Mouse (Mus musculus): ENCODE results near the gene Fbxo9. TPM values are rescaled to one million over a fixed set of nuclear protein-coding genes. Genes with fewer than 3 reads are reported as not detected.

Fbxo9 gene
- 51.9 TPM for polyA plus RNA-seq (2014; fragmentation: Illumina TruSeq; extraction: RNeasy Lipid Tissue Mini Kit (QIAGEN cat#74804); ENCODE audit: low read depth, low replicate concordance)

DNA sequence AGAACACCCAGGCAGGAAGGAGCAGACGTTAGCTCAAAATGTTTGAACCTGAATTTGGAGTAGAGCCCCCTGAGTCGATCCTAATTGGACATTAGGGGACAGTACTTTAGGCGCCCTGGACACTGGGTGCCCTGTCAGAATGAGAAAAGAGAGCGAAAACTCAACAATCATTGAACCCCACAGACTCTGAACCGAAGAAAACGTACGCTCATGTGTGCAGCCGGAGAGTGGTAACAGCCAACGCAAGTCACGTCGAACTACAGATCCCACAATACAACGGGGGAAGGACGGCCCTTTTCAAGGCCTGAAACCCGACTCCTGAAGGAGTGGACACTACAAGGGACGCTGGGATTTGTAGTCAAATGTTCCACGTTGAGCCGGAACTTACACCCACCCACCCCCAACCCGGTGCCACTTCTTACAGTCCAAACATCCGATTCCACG is at the start of gene Fbxo9, which contains the start of gene Ick:
Gene Fbxo9, minus strand, starts transcription at position 270 of the 444 bp plus-strand sequence.
Gene Ick, plus strand, starts transcription at position 397 of the 444 bp plus-strand sequence.

DNA sequence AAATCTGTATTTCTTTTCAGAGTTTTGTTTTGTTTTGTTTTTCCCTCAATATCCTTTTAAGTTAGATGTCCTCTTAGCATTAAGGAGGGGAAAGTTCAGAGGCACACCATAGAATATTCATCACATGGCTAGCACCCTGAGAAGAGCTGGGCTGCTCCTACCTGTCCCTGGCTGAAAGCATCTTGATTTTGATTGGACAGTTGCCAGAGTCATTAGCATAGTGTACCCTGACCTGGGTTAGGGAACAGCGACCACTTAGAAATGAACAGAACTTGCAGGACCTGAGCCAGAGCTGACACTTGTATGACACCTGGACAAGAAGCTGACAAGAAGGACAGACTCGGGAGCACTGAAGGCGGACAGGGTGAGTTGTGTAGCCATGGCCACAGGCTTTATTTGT is 57.2 kb downstream of the Fbxo9 start, which contains the start of gene Gcm1:
Gene Gcm1, plus strand, starts transcription at position 248 of the 400 bp plus-strand sequence.

Other genes starting within 250 kb of the Fbxo9 start
- 639 TPM for gene Elovl5, start 191.7 kb downstream of the Fbxo9 start, polyA plus RNA-seq (2014; fragmentation: Illumina TruSeq; extraction: RNeasy Lipid Tissue Mini Kit (QIAGEN cat#74804); ENCODE audit: low read depth, low replicate concordance)
- gene Gcm1, start 57.1 kb downstream of the Fbxo9 start, polyA plus RNA-seq (2014; fragmentation: Illumina TruSeq; extraction: RNeasy Lipid Tissue Mini Kit (QIAGEN cat#74804); ENCODE audit: low read depth, low replicate concordance): not detected
- gene Ick, start 127 bp upstream of the Fbxo9 start, polyA plus RNA-seq (2014; fragmentation: Illumina TruSeq; extraction: RNeasy Lipid Tissue Mini Kit (QIAGEN cat#74804); ENCODE audit: low read depth, low replicate concordance): 20.8 TPM
- 80.6 TPM for gene Gsta4, start 73.7 kb upstream of the Fbxo9 start, polyA plus RNA-seq (2014; fragmentation: Illumina TruSeq; extraction: RNeasy Lipid Tissue Mini Kit (QIAGEN cat#74804); ENCODE audit: low read depth, low replicate concordance)
- gene Gsta1, start 121.6 kb upstream of the Fbxo9 start, polyA plus RNA-seq (2014; fragmentation: Illumina TruSeq; extraction: RNeasy Lipid Tissue Mini Kit (QIAGEN cat#74804); ENCODE audit: low read depth, low replicate concordance): 12.1 TPM
- 1.8 TPM for gene Gm3776, start 148.1 kb upstream of the Fbxo9 start, polyA plus RNA-seq (2014; fragmentation: Illumina TruSeq; extraction: RNeasy Lipid Tissue Mini Kit (QIAGEN cat#74804); ENCODE audit: low read depth, low replicate concordance)
- 0.85 TPM for gene Gm10639, start 180.9 kb upstream of the Fbxo9 start, polyA plus RNA-seq (2014; fragmentation: Illumina TruSeq; extraction: RNeasy Lipid Tissue Mini Kit (QIAGEN cat#74804); ENCODE audit: low read depth, low replicate concordance)
- gene Omt2a, start 205.7 kb upstream of the Fbxo9 start, polyA plus RNA-seq (2014; fragmentation: Illumina TruSeq; extraction: RNeasy Lipid Tissue Mini Kit (QIAGEN cat#74804); ENCODE audit: low read depth, low replicate concordance): not detected
- gene Omt2b, start 218.5 kb upstream of the Fbxo9 start, polyA plus RNA-seq (2014; fragmentation: Illumina TruSeq; extraction: RNeasy Lipid Tissue Mini Kit (QIAGEN cat#74804); ENCODE audit: low read depth, low replicate concordance): not detected
- 236 TPM for gene Gsta2, start 246.7 kb upstream of the Fbxo9 start, polyA plus RNA-seq (2014; fragmentation: Illumina TruSeq; extraction: RNeasy Lipid Tissue Mini Kit (QIAGEN cat#74804); ENCODE audit: low read depth, low replicate concordance)

All from liver, adult 10 weeks (tissue).